Mouse (Mus musculus): ENCODE measurements at regions not wholly inside any gene's neighbourhood (a gene's known extent, or its start where the extent isn't known, plus 50 kb on each side); places are given as distances from the start of the nearest gene placed in this dataset.

- DNase-seq (ENCODE audit: low spot score) (no peak), ATAC-seq (ENCODE audit: low FRiP score, low TSS enrichment) (no peak)
- Histone ChIP-seq H3K36me3 (ENCODE audit: control insufficient read depth, insufficient read depth, low read length) (no peaks in the 10 kb centered on the region), H3K4me2 (replicated peaks; ENCODE audit: low read depth) (no peak overlapping the region), H3K4me3 (ENCODE audit: low read depth, low read length) (no peak overlapping the region), H3K9me3 (ENCODE audit: control insufficient read depth, low read length) (no peaks in the 10 kb centered on the region), H3K27ac (replicated peaks) (no peak overlapping the region), H3K4me1 (replicated peaks; ENCODE audit: control insufficient read depth, insufficient read depth) (no peaks in the 10 kb centered on the region), H3K9ac (ENCODE audit: low read length) (no peak overlapping the region), H3K27me3 (ENCODE audit: control insufficient read depth, insufficient read depth, low read length) (no peaks in the 10 kb centered on the region)
- TF ChIP-seq CTCF (IDR thresholded peaks at IDR 0.05; ENCODE audit: low read depth) (no peak), EP300 (optimal IDR thresholded peaks at IDR 0.05) (no peak)
- WGBS: 83% methylated on average over 3 of the region's 3 CpGs
Observed at GRCm38 (mm10) chr7:76053843-76054242, 175.8 kb upstream of the Agbl1 start.

GRCm38 (mm10) chr7:76099149-76099548 lies 130.5 kb upstream of the Agbl1 start:
- DNase-seq (ENCODE audit: low spot score) (no peak), ATAC-seq (ENCODE audit: low FRiP score, low TSS enrichment) (no peak)
- H3K4me1 ChIP-seq (replicated peaks; ENCODE audit: control insufficient read depth, insufficient read depth): no peaks in the 10 kb centered on the region
- WGBS: 69% methylated on average over 1 of the region's 1 CpGs
- no peaks in the 10 kb centered on the region for H3K27me3 ChIP-seq (ENCODE audit: control insufficient read depth, insufficient read depth, low read length)
- no peak overlapping the region for H3K4me2 ChIP-seq (replicated peaks; ENCODE audit: low read depth)
- H3K4me3 ChIP-seq (ENCODE audit: low read depth, low read length): no peak overlapping the region
- no peak for TF ChIP-seq CTCF (IDR thresholded peaks at IDR 0.05; ENCODE audit: low read depth)
- TF ChIP-seq EP300 (optimal IDR thresholded peaks at IDR 0.05): no peak
- H3K9ac ChIP-seq (ENCODE audit: low read length): no peak overlapping the region
- no peaks in the 10 kb centered on the region for H3K36me3 ChIP-seq (ENCODE audit: control insufficient read depth, insufficient read depth, low read length)
- no peaks in the 10 kb centered on the region for H3K9me3 ChIP-seq (ENCODE audit: control insufficient read depth, low read length)
- H3K27ac ChIP-seq (replicated peaks): no peak overlapping the region

GRCm38 (mm10) chr7:76121242-76121844 lies 108.3 kb upstream of the Agbl1 start:
- Histone ChIP-seq H3K9me3 (ENCODE audit: control insufficient read depth, low read length) (no peaks in the 10 kb centered on the region), H3K9ac (ENCODE audit: low read length) (no peak overlapping the region), H3K4me3 (ENCODE audit: low read depth, low read length) (no peak overlapping the region), H3K4me2 (replicated peaks; ENCODE audit: low read depth) (no peak overlapping the region), H3K4me1 (replicated peaks; ENCODE audit: control insufficient read depth, insufficient read depth) (no peaks in the 10 kb centered on the region), H3K27me3 (ENCODE audit: control insufficient read depth, insufficient read depth, low read length) (no peaks in the 10 kb centered on the region), H3K27ac (replicated peaks) (no peak overlapping the region), H3K36me3 (ENCODE audit: control insufficient read depth, insufficient read depth, low read length) (no peaks in the 10 kb centered on the region)
- ATAC-seq (ENCODE audit: low FRiP score, low TSS enrichment): no peak
- WGBS: 84% methylated on average over 8 of the region's 8 CpGs
- DNase-seq (ENCODE audit: low spot score): no peak
- no peak for TF ChIP-seq CTCF (IDR thresholded peaks at IDR 0.05; ENCODE audit: low read depth)
- TF ChIP-seq EP300 (optimal IDR thresholded peaks at IDR 0.05): no peak

- H3K27me3 ChIP-seq (ENCODE audit: control insufficient read depth, insufficient read depth, low read length): no peaks in the 10 kb centered on the region
- no peak overlapping the region for H3K27ac ChIP-seq (replicated peaks)
- H3K4me3 ChIP-seq (ENCODE audit: low read depth, low read length): no peak overlapping the region
- ATAC-seq (ENCODE audit: low FRiP score, low TSS enrichment) (no peak), DNase-seq (ENCODE audit: low spot score) (no peak)
- 38% methylated on average over 2 of the region's 2 CpGs for WGBS
- no peaks in the 10 kb centered on the region for H3K36me3 ChIP-seq (ENCODE audit: control insufficient read depth, insufficient read depth, low read length)
- H3K9ac ChIP-seq (ENCODE audit: low read length): no peak overlapping the region
- H3K9me3 ChIP-seq (ENCODE audit: control insufficient read depth, low read length): no peaks in the 10 kb centered on the region
- TF ChIP-seq CTCF (IDR thresholded peaks at IDR 0.05; ENCODE audit: low read depth) (no peak), EP300 (optimal IDR thresholded peaks at IDR 0.05) (no peak)
- H3K4me2 ChIP-seq (replicated peaks; ENCODE audit: low read depth): no peak overlapping the region
- no peaks in the 10 kb centered on the region for H3K4me1 ChIP-seq (replicated peaks; ENCODE audit: control insufficient read depth, insufficient read depth)
Observed at GRCm38 (mm10) chr7:76127641-76128111, 102.0 kb upstream of the Agbl1 start.

- no peak overlapping the region for H3K4me3 ChIP-seq (ENCODE audit: low read depth, low read length)
- no peaks in the 10 kb centered on the region for H3K9me3 ChIP-seq (ENCODE audit: control insufficient read depth, low read length)
- H3K4me1 ChIP-seq (replicated peaks; ENCODE audit: control insufficient read depth, insufficient read depth): no peaks in the 10 kb centered on the region
- no peaks in the 10 kb centered on the region for H3K36me3 ChIP-seq (ENCODE audit: control insufficient read depth, insufficient read depth, low read length)
- H3K4me2 ChIP-seq (replicated peaks; ENCODE audit: low read depth): no peak overlapping the region
- TF ChIP-seq CTCF (IDR thresholded peaks at IDR 0.05; ENCODE audit: low read depth) (no peak), EP300 (optimal IDR thresholded peaks at IDR 0.05) (no peak)
- no peaks in the 10 kb centered on the region for H3K27me3 ChIP-seq (ENCODE audit: control insufficient read depth, insufficient read depth, low read length)
- no peak overlapping the region for H3K9ac ChIP-seq (ENCODE audit: low read length)
- no peak overlapping the region for H3K27ac ChIP-seq (replicated peaks)
- no peak for DNase-seq (ENCODE audit: low spot score)
- ATAC-seq (ENCODE audit: low FRiP score, low TSS enrichment): no peak
- 68% methylated on average over 4 of the region's 4 CpGs for WGBS
Observed at GRCm38 (mm10) chr7:76142455-76142854, 87.2 kb upstream of the Agbl1 start.

GRCm38 (mm10) chr7:76146385-76146784 lies 83.3 kb upstream of the Agbl1 start:
- no peak for ATAC-seq (ENCODE audit: low FRiP score, low TSS enrichment)
- no peaks in the 10 kb centered on the region for H3K36me3 ChIP-seq (ENCODE audit: control insufficient read depth, insufficient read depth, low read length)
- no peaks in the 10 kb centered on the region for H3K9me3 ChIP-seq (ENCODE audit: control insufficient read depth, low read length)
- H3K27ac ChIP-seq (replicated peaks): no peak overlapping the region
- H3K4me3 ChIP-seq (ENCODE audit: low read depth, low read length): no peak overlapping the region
- H3K4me1 ChIP-seq (replicated peaks; ENCODE audit: control insufficient read depth, insufficient read depth): no peaks in the 10 kb centered on the region
- DNase-seq (ENCODE audit: low spot score): no peak
- TF ChIP-seq EP300 (optimal IDR thresholded peaks at IDR 0.05) (no peak), CTCF (IDR thresholded peaks at IDR 0.05; ENCODE audit: low read depth) (no peak)
- H3K9ac ChIP-seq (ENCODE audit: low read length): no peak overlapping the region
- no peak overlapping the region for H3K4me2 ChIP-seq (replicated peaks; ENCODE audit: low read depth)
- no peaks in the 10 kb centered on the region for H3K27me3 ChIP-seq (ENCODE audit: control insufficient read depth, insufficient read depth, low read length)
